Mouse (Mus musculus): ENCODE measurements around the gene Smarcc2.
A peak's percentile ranks its signal among the peaks of the same experiment; 100 is the strongest.
"Not testable (repeated sequence)": the region's sequence is repeated elsewhere in the genome, so short reads cannot be mapped to it uniquely, and the experiment has no call there.

Smarcc2 gene

GRCm38 (mm10) chr10:128493695-128494666 lies 34.9 kb downstream of the Smarcc2 start, which contains the start of gene Myl6:
Gene Myl6 (minus strand): TSS chr10:128494145.
- peak; percentile 92 for DNase-seq (ENCODE audit: low spot score)

GRCm38 (mm10) chr10:128494667-128495245 lies 35.7 kb downstream of the Smarcc2 start:
- no peak for DNase-seq (ENCODE audit: low spot score)

- DNase-seq (ENCODE audit: low spot score), result no peak
Measured at GRCm38 (mm10) chr10:128495270-128495669, 36.2 kb downstream of the Smarcc2 start.

- DNase-seq (ENCODE audit: low spot score), result no peak
Measured at GRCm38 (mm10) chr10:128495903-128496302, 36.9 kb downstream of the Smarcc2 start.

GRCm38 (mm10) chr10:128496509-128497077 lies 37.5 kb downstream of the Smarcc2 start:
- DNase-seq (ENCODE audit: low spot score), result no peak

GRCm38 (mm10) chr10:128497134-128497737 lies 38.2 kb downstream of the Smarcc2 start:
- no peak for DNase-seq (ENCODE audit: low spot score)

- DNase-seq (ENCODE audit: low spot score), result peak; percentile 89
Measured at GRCm38 (mm10) chr10:128498590-128498989, 39.5 kb downstream of the Smarcc2 start, which contains the start of gene Myl6b. Gene Myl6b (minus strand): TSS chr10:128498685.

GRCm38 (mm10) chr10:128499116-128499671 lies 40.1 kb downstream of the Smarcc2 start:
- DNase-seq (ENCODE audit: low spot score), result peak; percentile 37

- no peak for DNase-seq (ENCODE audit: low spot score)
Measured at GRCm38 (mm10) chr10:128502341-128502740, 43.3 kb downstream of the Smarcc2 start.

- no peak for DNase-seq (ENCODE audit: low spot score)
Measured at GRCm38 (mm10) chr10:128503532-128503931, 44.5 kb downstream of the Smarcc2 start.

GRCm38 (mm10) chr10:128504012-128504411 lies 45.0 kb downstream of the Smarcc2 start:
- no peak for DNase-seq (ENCODE audit: low spot score)

GRCm38 (mm10) chr10:128504641-128505370 lies 45.8 kb downstream of the Smarcc2 start:
- no peak for DNase-seq (ENCODE audit: low spot score)

- DNase-seq (ENCODE audit: low spot score), result not testable (repeated sequence)
Measured at GRCm38 (mm10) chr10:128505371-128505667, 46.3 kb downstream of the Smarcc2 start.

GRCm38 (mm10) chr10:128505974-128506373 lies 46.9 kb downstream of the Smarcc2 start:
- DNase-seq (ENCODE audit: low spot score), result no peak

GRCm38 (mm10) chr10:128508260-128508659 lies 49.2 kb downstream of the Smarcc2 start:
- DNase-seq (ENCODE audit: low spot score), result no peak

GRCm38 (mm10) chr10:128509203-128509602 lies 50.2 kb downstream of the Smarcc2 start:
- no peak for DNase-seq (ENCODE audit: low spot score)

- no peak for DNase-seq (ENCODE audit: low spot score)
Measured at GRCm38 (mm10) chr10:128509831-128510230, 50.8 kb downstream of the Smarcc2 start.

- DNase-seq (ENCODE audit: low spot score), result no peak
Measured at GRCm38 (mm10) chr10:128510301-128510700, 51.3 kb downstream of the Smarcc2 start.

GRCm38 (mm10) chr10:128511189-128511588 lies 52.1 kb downstream of the Smarcc2 start:
- no peak for DNase-seq (ENCODE audit: low spot score)

GRCm38 (mm10) chr10:128511761-128512160 lies 52.7 kb downstream of the Smarcc2 start:
- no peak for DNase-seq (ENCODE audit: low spot score)

GRCm38 (mm10) chr10:128515044-128515443 lies 56.0 kb downstream of the Smarcc2 start:
- no peak for DNase-seq (ENCODE audit: low spot score)

Measured in spleen, adult 12 weeks (tissue).